Mouse (Mus musculus) adrenal gland, adult 18-20 months (tissue): ENCODE results near the gene Gm4340. TPM values are rescaled to one million over a fixed set of nuclear protein-coding genes. Genes with fewer than 3 reads are reported as not detected.
"Not testable (repeated sequence)": the region's sequence is repeated elsewhere in the genome, so short reads cannot be mapped to it uniquely, and the experiment has no call there.

Experiments
- DNase-seq, 2 experiments: peaks; one replicate each; pipeline ENCODE4 v3.0.0; 2021 to 2022; ENCODE audit warnings: low spot score in 2 of 2
- long read RNA-seq, 2 experiments: library from polyadenylated mRNA; stranded (forward); transcript quantifications; one replicate each; pipeline ENCODE4 v2.0.0; 2021
- total RNA-seq, 2 experiments: library from RNA; stranded (reverse); gene quantifications; 1 replicate in 1 of 2; 2 replicates in 1 of 2; pipeline ENCODE4 v1.2.3; 2021

The Gm4340 gene
- total RNA-seq = not detected
- long read RNA-seq, experiment 1 = 0 reads
- long read RNA-seq, experiment 2 = 0 reads

DNA sequence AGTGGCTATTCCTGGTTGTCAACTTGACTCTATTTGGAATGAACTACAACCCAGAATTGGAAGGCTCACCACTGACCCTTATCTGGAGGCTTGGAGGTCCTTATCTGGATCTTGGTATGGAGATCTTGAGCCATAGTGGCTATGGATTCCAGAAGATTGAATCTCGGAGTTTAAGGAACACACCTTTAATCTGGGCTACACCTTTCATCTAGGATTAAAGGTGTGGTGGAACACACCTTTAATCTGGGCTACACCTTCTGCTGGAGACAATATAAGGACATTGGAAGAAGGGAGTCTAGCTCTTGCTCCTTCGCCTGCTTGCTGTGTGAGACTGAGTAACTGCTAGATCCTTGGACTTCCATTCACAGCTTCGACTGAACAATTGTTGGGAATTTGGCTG, at the start of gene Gm4340:
Gm4340 (plus strand) TSS at position 301 of the 400 bp plus-strand sequence.
- not testable (repeated sequence) for DNase-seq

DNA sequence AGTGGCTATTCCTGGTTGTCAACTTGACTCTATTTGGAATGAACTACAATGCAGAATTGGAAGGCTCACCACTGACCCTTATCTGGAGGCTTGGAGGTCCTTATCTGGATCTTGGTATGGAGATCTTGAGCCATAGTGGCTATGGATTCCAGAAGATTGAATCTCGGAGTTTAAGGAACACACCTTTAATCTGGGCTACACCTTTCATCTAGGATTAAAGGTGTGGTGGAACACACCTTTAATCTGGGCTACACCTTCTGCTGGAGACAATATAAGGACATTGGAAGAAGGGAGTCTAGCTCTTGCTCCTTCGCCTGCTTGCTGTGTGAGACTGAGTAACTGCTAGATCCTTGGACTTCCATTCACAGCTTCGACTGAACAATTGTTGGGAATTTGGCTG, 42.6 kb upstream of the Gm4340 start, which contains the start of gene Gm6763:
Gm6763 (plus strand) TSS at position 301 of the 400 bp plus-strand sequence.
- DNase-seq = not testable (repeated sequence)

DNA sequence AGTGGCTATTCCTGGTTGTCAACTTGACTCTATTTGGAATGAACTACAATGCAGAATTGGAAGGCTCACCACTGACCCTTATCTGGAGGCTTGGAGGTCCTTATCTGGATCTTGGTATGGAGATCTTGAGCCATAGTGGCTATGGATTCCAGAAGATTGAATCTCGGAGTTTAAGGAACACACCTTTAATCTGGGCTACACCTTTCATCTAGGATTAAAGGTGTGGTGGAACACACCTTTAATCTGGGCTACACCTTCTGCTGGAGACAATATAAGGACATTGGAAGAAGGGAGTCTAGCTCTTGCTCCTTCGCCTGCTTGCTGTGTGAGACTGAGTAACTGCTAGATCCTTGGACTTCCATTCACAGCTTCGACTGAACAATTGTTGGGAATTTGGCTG, 34.1 kb upstream of the Gm4340 start, which contains the start of gene Gm8764:
Gm8764 (plus strand) TSS at position 301 of the 400 bp plus-strand sequence.
- DNase-seq = not testable (repeated sequence)

DNA sequence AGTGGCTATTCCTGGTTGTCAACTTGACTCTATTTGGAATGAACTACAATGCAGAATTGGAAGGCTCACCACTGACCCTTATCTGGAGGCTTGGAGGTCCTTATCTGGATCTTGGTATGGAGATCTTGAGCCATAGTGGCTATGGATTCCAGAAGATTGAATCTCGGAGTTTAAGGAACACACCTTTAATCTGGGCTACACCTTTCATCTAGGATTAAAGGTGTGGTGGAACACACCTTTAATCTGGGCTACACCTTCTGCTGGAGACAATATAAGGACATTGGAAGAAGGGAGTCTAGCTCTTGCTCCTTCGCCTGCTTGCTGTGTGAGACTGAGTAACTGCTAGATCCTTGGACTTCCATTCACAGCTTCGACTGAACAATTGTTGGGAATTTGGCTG, 25.6 kb upstream of the Gm4340 start, which contains the start of gene Gm21304:
Gm21304 (plus strand) TSS at position 301 of the 400 bp plus-strand sequence.
- not testable (repeated sequence) for DNase-seq

DNA sequence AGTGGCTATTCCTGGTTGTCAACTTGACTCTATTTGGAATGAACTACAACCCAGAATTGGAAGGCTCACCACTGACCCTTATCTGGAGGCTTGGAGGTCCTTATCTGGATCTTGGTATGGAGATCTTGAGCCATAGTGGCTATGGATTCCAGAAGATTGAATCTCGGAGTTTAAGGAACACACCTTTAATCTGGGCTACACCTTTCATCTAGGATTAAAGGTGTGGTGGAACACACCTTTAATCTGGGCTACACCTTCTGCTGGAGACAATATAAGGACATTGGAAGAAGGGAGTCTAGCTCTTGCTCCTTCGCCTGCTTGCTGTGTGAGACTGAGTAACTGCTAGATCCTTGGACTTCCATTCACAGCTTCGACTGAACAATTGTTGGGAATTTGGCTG, 17.1 kb upstream of the Gm4340 start, which contains the start of gene Gm21312:
Gm21312 (plus strand) TSS at position 301 of the 400 bp plus-strand sequence.
- not testable (repeated sequence) for DNase-seq

DNA sequence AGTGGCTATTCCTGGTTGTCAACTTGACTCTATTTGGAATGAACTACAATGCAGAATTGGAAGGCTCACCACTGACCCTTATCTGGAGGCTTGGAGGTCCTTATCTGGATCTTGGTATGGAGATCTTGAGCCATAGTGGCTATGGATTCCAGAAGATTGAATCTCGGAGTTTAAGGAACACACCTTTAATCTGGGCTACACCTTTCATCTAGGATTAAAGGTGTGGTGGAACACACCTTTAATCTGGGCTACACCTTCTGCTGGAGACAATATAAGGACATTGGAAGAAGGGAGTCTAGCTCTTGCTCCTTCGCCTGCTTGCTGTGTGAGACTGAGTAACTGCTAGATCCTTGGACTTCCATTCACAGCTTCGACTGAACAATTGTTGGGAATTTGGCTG, 8.6 kb upstream of the Gm4340 start, which contains the start of gene Gm20765:
Gm20765 (plus strand) TSS at position 301 of the 400 bp plus-strand sequence.
- DNase-seq = not testable (repeated sequence)

DNA sequence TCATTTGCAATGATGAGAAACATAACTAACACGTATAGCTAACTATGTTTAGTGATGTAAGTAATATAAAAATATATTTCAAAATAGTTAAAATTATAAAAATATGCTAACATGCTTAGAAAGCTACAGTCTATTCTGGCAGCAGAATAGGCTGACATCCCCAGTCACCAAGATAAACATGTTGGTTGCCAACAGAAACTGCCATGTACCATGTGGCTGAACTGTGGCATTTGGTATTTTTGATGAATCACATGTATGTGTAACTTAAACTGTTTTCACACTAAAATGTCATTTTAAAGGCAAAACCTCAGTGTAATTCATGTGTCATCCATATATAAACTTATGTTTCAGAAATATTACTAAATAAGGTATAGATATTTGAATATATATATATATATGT, 15.8 kb downstream of the Gm4340 start:
- DNase-seq = no peak

DNA sequence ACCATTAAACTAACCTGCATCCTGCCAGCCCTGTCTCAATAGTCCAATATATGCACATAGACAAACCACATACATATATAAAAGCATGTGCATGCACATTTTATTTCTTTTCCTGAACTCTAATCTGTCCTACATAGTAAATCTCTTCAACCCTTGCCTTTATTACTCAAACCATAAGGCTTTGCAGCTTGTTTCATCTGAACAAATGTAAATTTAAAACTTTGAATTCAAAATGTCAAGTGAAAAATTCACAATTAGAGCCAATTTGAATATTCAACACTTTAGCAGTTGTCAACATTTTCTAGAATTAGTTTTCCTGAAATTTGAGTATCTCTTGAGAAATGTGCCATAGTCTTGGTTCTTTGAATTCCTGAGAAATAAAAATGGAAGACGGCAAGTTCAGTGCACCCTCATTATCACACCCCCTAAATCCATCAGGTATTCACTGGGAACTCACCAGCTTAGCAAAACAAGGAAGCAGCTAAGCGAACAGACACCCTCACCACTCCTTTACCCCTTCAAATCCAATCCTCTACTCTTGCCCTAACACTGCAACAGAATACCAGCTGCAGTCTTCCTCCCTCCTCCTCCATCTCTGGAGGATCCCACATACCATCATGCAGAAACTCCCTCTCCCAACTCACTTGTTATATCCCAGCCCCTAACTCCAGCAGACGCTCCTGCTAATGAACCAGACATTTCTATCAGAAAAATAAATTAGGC, 16.6 kb downstream of the Gm4340 start:
- no peak for DNase-seq

DNA sequence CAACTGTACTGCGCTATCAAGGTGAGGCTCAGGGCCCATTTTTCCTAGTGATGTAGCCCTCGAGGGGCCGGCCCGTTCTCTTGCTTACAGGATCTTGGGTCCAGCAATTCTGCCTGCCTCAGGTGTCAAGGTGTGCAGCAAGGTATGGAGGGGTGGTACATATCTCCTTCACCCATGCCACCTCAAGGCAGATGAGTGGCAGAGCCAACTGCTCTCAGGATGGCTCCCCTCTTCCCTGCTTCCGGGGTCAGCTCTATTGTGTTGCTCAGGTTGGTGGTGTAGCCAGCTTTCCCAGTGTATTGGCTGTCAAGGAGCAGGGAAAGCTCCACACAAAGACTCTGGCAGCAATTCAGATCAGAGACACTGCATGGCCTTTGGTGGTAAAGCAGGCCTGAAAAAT, 20.7 kb downstream of the Gm4340 start:
- DNase-seq = no peak

DNA sequence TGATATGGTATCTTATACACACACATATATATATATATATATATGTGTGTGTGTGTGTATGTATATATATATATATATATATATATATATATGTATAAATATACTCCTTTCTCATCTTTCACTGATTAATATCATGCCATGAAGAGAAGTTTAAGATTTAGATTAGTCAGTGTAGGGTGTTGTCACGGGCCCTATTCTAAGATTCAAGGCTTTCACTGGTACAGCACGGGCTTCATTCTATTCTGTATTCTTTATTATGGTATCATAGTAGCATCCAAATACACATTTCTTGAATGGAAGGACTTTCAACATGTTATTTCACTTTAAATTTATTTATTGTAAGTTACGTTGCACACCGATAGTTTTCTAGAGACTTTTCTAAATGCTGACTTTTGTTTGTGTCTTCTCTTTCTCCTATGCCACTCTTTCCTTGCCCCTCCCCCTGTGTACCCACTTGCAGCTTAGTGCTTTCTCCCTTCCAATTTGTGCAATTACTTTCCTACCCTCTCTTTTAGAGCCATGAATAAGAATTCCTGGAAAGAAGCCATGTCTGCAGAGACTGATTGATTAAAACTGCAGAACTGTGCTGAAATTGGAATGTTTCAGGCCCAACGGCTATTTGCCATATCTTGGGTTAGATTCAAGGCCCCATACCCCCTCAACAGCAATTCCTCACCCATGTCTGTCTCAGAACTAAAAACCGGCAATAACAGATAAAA, 26.6 kb downstream of the Gm4340 start:
- no peak for DNase-seq

Other genes with a start within 250 kb of the Gm4340 start
- gene Gm21293, start 51.1 kb upstream of the Gm4340 start, total RNA-seq = not detected
- not detected for gene Gm6763, start 42.5 kb upstream of the Gm4340 start, total RNA-seq
- not detected for gene Gm8764, start 34.0 kb upstream of the Gm4340 start, total RNA-seq
- not detected for gene Gm21304, start 25.5 kb upstream of the Gm4340 start, total RNA-seq
- gene Gm21312, start 17.0 kb upstream of the Gm4340 start, total RNA-seq = not detected
- gene Gm20765, start 8.5 kb upstream of the Gm4340 start, total RNA-seq = not detected